Mouse (Mus musculus): ENCODE results near the gene Adgrf1. TPM values are rescaled to one million over a fixed set of nuclear protein-coding genes. Genes with fewer than 3 reads are reported as not detected.

Adgrf1 gene
- total and polyA plus RNA-seq, 3 experiments: not detected

DNA sequence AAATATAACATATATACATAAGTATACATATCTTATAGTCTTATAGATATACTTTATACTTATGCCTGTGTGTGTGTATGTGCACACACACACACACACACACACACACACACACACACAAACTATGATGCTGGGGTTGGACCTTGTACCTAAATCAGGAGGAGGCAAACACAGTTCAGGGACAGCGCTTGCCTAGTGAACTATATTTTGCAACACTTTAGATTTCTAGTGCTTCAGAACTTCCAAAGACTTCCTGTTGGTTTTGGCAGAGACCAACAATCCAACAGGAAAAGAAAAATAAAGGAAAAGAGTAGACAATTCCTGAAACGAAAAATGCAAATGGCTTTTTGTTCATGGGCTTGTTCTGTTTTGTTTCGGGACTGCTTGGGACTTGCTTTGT, 27.5 kb upstream of the Adgrf1 start:
- no peak overlapping the region for H3K27ac ChIP-seq (ENCODE audit: insufficient read depth, low read depth)
- H3K27me3 ChIP-seq (replicated peaks): no peaks in the 10 kb centered on the region
- in situ Hi-C loops (cut with MboI; ENCODE audit: low pct_ligation_motif_present, low pct_unique_long_range_greater_than_20kb, low sequenced_read_pairs) (loop anchor here (25.0 kb wide), 1 partner anchor 230 kb away; the partner anchor contains the start of gene Tnfrsf21), dilution Hi-C loops (cut with MboI; ENCODE audit: extremely low pct_ligation_motif_present, extremely low pct_unique_long_range_greater_than_20kb, low sequenced_read_pairs) (no loop called here)
- no peaks in the 10 kb centered on the region for H3K79me2 ChIP-seq (replicated peaks; ENCODE audit: control insufficient read depth, extremely low read depth, insufficient read depth, poor library complexity, severe bottlenecking)
- no peak overlapping the region for H3K4me3 ChIP-seq (replicated peaks in 1 of 3; ENCODE audit: low read depth in 2 of 3, low read length in 2 of 3, poor library complexity in 1 of 3)
- H3K4me2 ChIP-seq (ENCODE audit: insufficient read depth, low read depth, poor library complexity, severe bottlenecking): no peak overlapping the region
- H3K4me1 ChIP-seq (ENCODE audit: control insufficient read depth in 1 of 2, insufficient read depth in 2 of 2): peaks cover 0 to 8% of the 10 kb centered on the region in 2 experiments; a peak in 2 of 4 replicates
- TF ChIP-seq UBTF (IDR thresholded peaks at IDR 0.05; ENCODE audit: low read depth, low read length): no peak
- TF ChIP-seq JUN (IDR thresholded peaks at IDR 0.05; ENCODE audit: insufficient read depth, low read depth, low read length): no peak
- no peak for TF ChIP-seq MEF2A (IDR thresholded peaks at IDR 0.05; ENCODE audit: borderline replicate concordance, low read depth, low read length)
- TF ChIP-seq GABPA (IDR thresholded peaks at IDR 0.05; ENCODE audit: insufficient replicate concordance, low read depth, low read length): no peak
- TF ChIP-seq ETS1 (conservative IDR thresholded peaks at IDR 0.05; ENCODE audit: low read depth, low read length): no peak
- no peak for TF ChIP-seq SMC3 (IDR thresholded peaks at IDR 0.05; ENCODE audit: low read depth, low read length)
- no peak for TF ChIP-seq RAD21 (IDR thresholded peaks at IDR 0.05; ENCODE audit: low read depth, low read length)
- no peak for TF ChIP-seq PAX5 (IDR thresholded peaks at IDR 0.05; ENCODE audit: low read length)
- TF ChIP-seq ZC3H11A (IDR thresholded peaks at IDR 0.05; ENCODE audit: low read depth, low read length): no peak
- no peak for TF ChIP-seq NELFE (IDR thresholded peaks at IDR 0.05; ENCODE audit: low read depth, low read length)
- no peak for TF ChIP-seq ZMIZ1 (IDR thresholded peaks at IDR 0.05; ENCODE audit: low read depth, low read length)
- no peak for TF ChIP-seq POLR2AphosphoS2 (IDR thresholded peaks at IDR 0.05; ENCODE audit: low read depth, low read length)
- TF ChIP-seq USF2 (conservative IDR thresholded peaks at IDR 0.05; ENCODE audit: low read depth, low read length): no peak
- TF ChIP-seq CTCF (conservative IDR thresholded peaks at IDR 0.05 in 1 of 2, IDR thresholded peaks at IDR 0.05 in 1 of 2; ENCODE audit: low read depth in 2 of 2, low read length in 2 of 2): no peak
- no peak for TF ChIP-seq MAZ (IDR thresholded peaks at IDR 0.05; ENCODE audit: low read depth, low read length)
- TF ChIP-seq MAX (IDR thresholded peaks at IDR 0.05; ENCODE audit: low read length): no peak
- TF ChIP-seq CHD1 (IDR thresholded peaks at IDR 0.05; ENCODE audit: low read depth, low read length): no peak
- TF ChIP-seq CHD2 (IDR thresholded peaks at IDR 0.05; ENCODE audit: low read length): no peak
- no peak for TF ChIP-seq MXI1 (IDR thresholded peaks at IDR 0.05; ENCODE audit: low read depth, low read length)
- no peak for TF ChIP-seq POLR2A (IDR thresholded peaks at IDR 0.05; ENCODE audit: low read depth, low read length)
- DNase-seq (ENCODE audit: extremely low read depth): no peak
- no peak overlapping the region for H3K9ac ChIP-seq (ENCODE audit: insufficient read depth, low read depth)
- H3K36me3 ChIP-seq (replicated peaks in 1 of 2; ENCODE audit: control insufficient read depth in 1 of 2, insufficient read depth in 1 of 2, low read length in 1 of 2): no peaks in the 10 kb centered on the region
- H3K9me3 ChIP-seq (replicated peaks; ENCODE audit: low read length): peaks cover 31% of the 10 kb centered on the region

DNA sequence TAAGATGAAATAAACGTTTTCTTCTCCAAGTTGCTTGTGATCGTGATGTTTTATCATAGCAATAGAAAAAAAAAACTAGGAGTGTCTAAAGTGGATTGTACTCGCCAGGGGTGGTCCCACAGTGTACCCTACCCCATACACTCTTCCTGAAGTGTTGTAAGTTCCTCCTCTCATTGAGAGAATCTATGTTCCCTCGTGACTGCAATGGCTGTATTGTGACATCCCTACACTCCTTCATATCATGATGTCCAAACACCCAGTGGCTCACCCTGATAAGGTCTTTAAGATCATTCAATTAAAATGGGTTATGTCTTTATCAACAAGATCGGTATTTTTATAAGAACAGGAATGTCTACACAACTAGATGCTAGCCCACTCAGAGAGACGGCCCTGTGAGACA, 24.8 kb upstream of the Adgrf1 start:
- H3K4me2 ChIP-seq (ENCODE audit: insufficient read depth, low read depth, poor library complexity, severe bottlenecking): no peak overlapping the region
- no peak for TF ChIP-seq ZNF384 (IDR thresholded peaks at IDR 0.05; ENCODE audit: low read depth, low read length)
- no peak for TF ChIP-seq SMC3 (IDR thresholded peaks at IDR 0.05; ENCODE audit: low read depth, low read length)
- TF ChIP-seq CHD2 (IDR thresholded peaks at IDR 0.05; ENCODE audit: low read length): no peak
- TF ChIP-seq MYC (IDR thresholded peaks at IDR 0.05; ENCODE audit: low read depth, low read length): no peak
- no peak for TF ChIP-seq ETS1 (conservative IDR thresholded peaks at IDR 0.05; ENCODE audit: low read depth, low read length)
- TF ChIP-seq ZKSCAN1 (IDR thresholded peaks at IDR 0.05; ENCODE audit: borderline replicate concordance, low read depth, low read length): no peak
- no peak for TF ChIP-seq POLR2A (IDR thresholded peaks at IDR 0.05; ENCODE audit: low read depth, low read length)
- TF ChIP-seq UBTF (IDR thresholded peaks at IDR 0.05; ENCODE audit: low read depth, low read length): no peak
- no peak for TF ChIP-seq MAFK (IDR thresholded peaks at IDR 0.05; ENCODE audit: insufficient replicate concordance, low read length)
- no peak for TF ChIP-seq GABPA (IDR thresholded peaks at IDR 0.05; ENCODE audit: insufficient replicate concordance, low read depth, low read length)
- TF ChIP-seq CTCF (conservative IDR thresholded peaks at IDR 0.05 in 1 of 2, IDR thresholded peaks at IDR 0.05 in 1 of 2; ENCODE audit: low read depth in 2 of 2, low read length in 2 of 2): no peak
- no peak for TF ChIP-seq ZC3H11A (IDR thresholded peaks at IDR 0.05; ENCODE audit: low read depth, low read length)
- no peak for TF ChIP-seq EP300 (IDR thresholded peaks at IDR 0.05; ENCODE audit: low read length)
- no peak for TF ChIP-seq JUN (IDR thresholded peaks at IDR 0.05; ENCODE audit: insufficient read depth, low read depth, low read length)
- TF ChIP-seq MAX (IDR thresholded peaks at IDR 0.05; ENCODE audit: low read length): no peak
- TF ChIP-seq TBP (conservative IDR thresholded peaks at IDR 0.05; ENCODE audit: low read depth, low read length): no peak
- TF ChIP-seq RCOR1 (conservative IDR thresholded peaks at IDR 0.05; ENCODE audit: low read depth, low read length): no peak
- TF ChIP-seq USF2 (conservative IDR thresholded peaks at IDR 0.05; ENCODE audit: low read depth, low read length): no peak
- TF ChIP-seq JUND (conservative IDR thresholded peaks at IDR 0.05; ENCODE audit: low read depth, low read length): no peak
- no peak for TF ChIP-seq PAX5 (IDR thresholded peaks at IDR 0.05; ENCODE audit: low read length)
- H3K9ac ChIP-seq (ENCODE audit: insufficient read depth, low read depth): no peak overlapping the region
- dilution Hi-C loops (cut with MboI; ENCODE audit: extremely low pct_ligation_motif_present, extremely low pct_unique_long_range_greater_than_20kb, low sequenced_read_pairs) (no loop called here), in situ Hi-C loops (cut with MboI; ENCODE audit: low pct_ligation_motif_present, low pct_unique_long_range_greater_than_20kb, low sequenced_read_pairs) (loop anchor here (25.0 kb wide), 1 partner anchor 233 kb away; the partner anchor contains the start of gene Tnfrsf21)
- no peaks in the 10 kb centered on the region for H3K36me3 ChIP-seq (replicated peaks in 1 of 2; ENCODE audit: control insufficient read depth in 1 of 2, insufficient read depth in 1 of 2, low read length in 1 of 2)
- H3K4me3 ChIP-seq (replicated peaks in 1 of 3; ENCODE audit: low read depth in 2 of 3, low read length in 2 of 3, poor library complexity in 1 of 3): no peak overlapping the region
- DNase-seq (ENCODE audit: extremely low read depth): no peak
- H3K79me2 ChIP-seq (replicated peaks; ENCODE audit: control insufficient read depth, extremely low read depth, insufficient read depth, poor library complexity, severe bottlenecking): no peaks in the 10 kb centered on the region
- H3K27me3 ChIP-seq (replicated peaks): no peaks in the 10 kb centered on the region
- H3K27ac ChIP-seq (ENCODE audit: insufficient read depth, low read depth): no peak overlapping the region
- no peaks in the 10 kb centered on the region for H3K4me1 ChIP-seq (ENCODE audit: control insufficient read depth in 1 of 2, insufficient read depth in 2 of 2)
- peaks cover 27% of the 10 kb centered on the region for H3K9me3 ChIP-seq (replicated peaks; ENCODE audit: low read length)
